ENCODE assay signal across 8 mouse cellular contexts in genomic region chr11:101416433-101417100, GRCm38 (mm10). TPM values are rescaled to one million over a fixed set of nuclear protein-coding genes. Genes with fewer than 3 reads are reported as not detected.
DNase-seq lines count a peak whose midpoint lies in the region; ATAC-seq and TF ChIP-seq lines count a peak whose summit lies in the region.

No protein-coding gene starts in this region.

- H3K27ac ChIP-seq in thymus, adult 2 months (ENCODE audit: control insufficient read depth, insufficient read depth, low read length) = no peak overlapping the region
- H3K27ac ChIP-seq in intestine, embryonic 16.5 days (ENCODE audit: low read length) = peak overlapping the region; percentile 47
- H3K27ac ChIP-seq in midbrain, embryonic 15.5 days = peak overlapping the region; percentile 90

- 0 out of 2 replicates have a peak, but pooled peaks cover 3% of the 10 kb centered on the region for H3K4me1 ChIP-seq in thymus, adult 2 months (replicated peaks; ENCODE audit: control insufficient read depth, insufficient read depth, low read length)
- peaks cover 5% of the 10 kb centered on the region; the same call in 1 of the 2 replicates for H3K4me1 ChIP-seq in intestine, embryonic 16.5 days (ENCODE audit: control insufficient read depth, insufficient read depth, low read length)
- H3K4me1 ChIP-seq in midbrain, embryonic 15.5 days = peaks cover 8% of the 10 kb centered on the region

- WGBS in thymus, adult 2 months = under 1% methylated on average over 11 of the region's 11 CpGs
- WGBS in intestine, embryonic 16.5 days = 2% methylated on average over 11 of the region's 11 CpGs
- under 1% methylated on average over 11 of the region's 11 CpGs for WGBS in midbrain, embryonic 15.5 days

- peaks cover 4% of the 10 kb centered on the region; the same call in 1 of the 2 replicates for H3K36me3 ChIP-seq in thymus, adult 2 months (ENCODE audit: control insufficient read depth, insufficient read depth, low read length)
- H3K36me3 ChIP-seq in intestine, embryonic 16.5 days (ENCODE audit: control insufficient read depth, insufficient read depth, low read length) = peaks cover 11% of the 10 kb centered on the region
- H3K36me3 ChIP-seq in midbrain, embryonic 15.5 days (replicated peaks) = peaks cover 11% of the 10 kb centered on the region; the same call in 1 of the 2 replicates

- H3K9ac ChIP-seq in intestine, embryonic 16.5 days (ENCODE audit: low read depth, low read length) = peak overlapping the region; percentile 85
- H3K9ac ChIP-seq in midbrain, embryonic 15.5 days = peak overlapping the region; percentile 90

- ATAC-seq in intestine, embryonic 16.5 days = peak; percentile 41
- peak; percentile 73 for ATAC-seq in midbrain, embryonic 15.5 days (replicated peaks)

- H3K4me2 ChIP-seq in intestine, embryonic 16.5 days (ENCODE audit: low read depth, low read length) = peak overlapping the region; percentile 66
- H3K4me2 ChIP-seq in midbrain, embryonic 15.5 days = peak overlapping the region; percentile 66

- DNase-seq in thymus, adult 2 months = peak; percentile 21
- DNase-seq in thymus, adult 18-20 months = no peak
- peak; percentile 37 for DNase-seq in embryo, embryonic 11 days
- DNase-seq in right cerebral cortex, postnatal 10 days (ENCODE audit: low spot score in 2 of 2) = no peak
- DNase-seq in right cerebral cortex, postnatal 14 days = no peak
- no peak for DNase-seq in yolk sac, embryonic 10.5 days (ENCODE audit: low spot score)

- H3K9me3 ChIP-seq in intestine, embryonic 16.5 days (ENCODE audit: control insufficient read depth, low read length) = no peaks in the 10 kb centered on the region
- H3K9me3 ChIP-seq in midbrain, embryonic 15.5 days = no peaks in the 10 kb centered on the region

- peak overlapping the region; percentile 92 for H3K4me3 ChIP-seq in thymus, adult 2 months (ENCODE audit: control insufficient read depth, insufficient read depth, low read length)
- peak overlapping the region; percentile 80 for H3K4me3 ChIP-seq in intestine, embryonic 16.5 days (ENCODE audit: low read length)
- peak overlapping the region; percentile 92 for H3K4me3 ChIP-seq in midbrain, embryonic 15.5 days

- TF ChIP-seq CTCF in thymus, adult 2 months (IDR thresholded peaks at IDR 0.05; ENCODE audit: borderline replicate concordance, control insufficient read depth, extremely low read depth, insufficient read depth, low read length, poor library complexity) = no peak

- H3K27me3 ChIP-seq in thymus, adult 2 months (ENCODE audit: control insufficient read depth, insufficient read depth, low read length) = no peaks in the 10 kb centered on the region
- no peaks in the 10 kb centered on the region for H3K27me3 ChIP-seq in intestine, embryonic 16.5 days (replicated peaks; ENCODE audit: control insufficient read depth, insufficient read depth, low read length)
- H3K27me3 ChIP-seq in midbrain, embryonic 15.5 days (replicated peaks) = no peaks in the 10 kb centered on the region

- TF ChIP-seq POLR2A in thymus, adult 2 months (IDR thresholded peaks at IDR 0.05; ENCODE audit: control insufficient read depth, extremely low read depth, insufficient read depth, low read length, poor library complexity) = no peak

RNA-seq across cellular contexts. Expression of gene Aarsd1, which starts 0.8 kb away (rescaled TPM):
- 33.4 and 37.2 TPM in 2 replicates for polyA plus RNA-seq in thymus, adult 2 months (2012; rRNA removed)
- 53.6 and 64.0 TPM in 2 replicates for polyA plus RNA-seq in intestine, embryonic 16.5 days (2015; fragmentation: Nextera tagmentation; extraction: Ambion mirVana)
- polyA plus RNA-seq in midbrain, embryonic 15.5 days (2015; fragmentation: Nextera tagmentation; extraction: Ambion mirVana) = 103 and 108 TPM in 2 replicates

RNA-seq across cellular contexts. Expression of gene Gm27029, which starts 8.0 kb away (rescaled TPM):
- 0.49 TPM in 1 of 2 replicates, not detected in the other for polyA plus RNA-seq in thymus, adult 2 months (2012; rRNA removed)
- 7.2 and 10.1 TPM in 2 replicates for polyA plus RNA-seq in intestine, embryonic 16.5 days (2015; fragmentation: Nextera tagmentation; extraction: Ambion mirVana)
- polyA plus RNA-seq in midbrain, embryonic 15.5 days (2015; fragmentation: Nextera tagmentation; extraction: Ambion mirVana) = 8.3 and 8.7 TPM in 2 replicates

RNA-seq across cellular contexts. Expression of gene Rundc1, which starts 8.3 kb away (rescaled TPM):
- polyA plus RNA-seq in thymus, adult 2 months (2012; rRNA removed) = 27.4 and 28.5 TPM in 2 replicates
- polyA plus RNA-seq in intestine, embryonic 16.5 days (2015; fragmentation: Nextera tagmentation; extraction: Ambion mirVana) = 16.6 and 19.1 TPM in 2 replicates
- polyA plus RNA-seq in midbrain, embryonic 15.5 days (2015; fragmentation: Nextera tagmentation; extraction: Ambion mirVana) = 31.7 and 34.9 TPM in 2 replicates

RNA-seq across cellular contexts. Expression of gene Ptges3l, which starts 8.6 kb away (rescaled TPM):
- polyA plus RNA-seq in thymus, adult 2 months (2012; rRNA removed) = 1.3 and 3.1 TPM in 2 replicates
- polyA plus RNA-seq in intestine, embryonic 16.5 days (2015; fragmentation: Nextera tagmentation; extraction: Ambion mirVana) = 11.1 and 12.4 TPM in 2 replicates
- 1.7 and 2.0 TPM in 2 replicates for polyA plus RNA-seq in midbrain, embryonic 15.5 days (2015; fragmentation: Nextera tagmentation; extraction: Ambion mirVana)

RNA-seq across cellular contexts. Expression of gene Rpl27, which starts 25.5 kb away (rescaled TPM):
- polyA plus RNA-seq in thymus, adult 2 months (2012; rRNA removed) = 666 and 730 TPM in 2 replicates
- 251 and 288 TPM in 2 replicates for polyA plus RNA-seq in intestine, embryonic 16.5 days (2015; fragmentation: Nextera tagmentation; extraction: Ambion mirVana)
- polyA plus RNA-seq in midbrain, embryonic 15.5 days (2015; fragmentation: Nextera tagmentation; extraction: Ambion mirVana) = 197 and 212 TPM in 2 replicates

Comparison
In these comparisons a context has a peak if more than half of its experiments do, and no peak if none do; other contexts are left out.
1. DNase-seq: peak in thymus, adult 2 months (single experiment) and embryo, embryonic 11 days (single experiment); none in thymus, adult 18-20 months (0 of 2), right cerebral cortex, postnatal 10 days (0 of 2), right cerebral cortex, postnatal 14 days (single experiment) and yolk sac, embryonic 10.5 days (single experiment).
2. Peak in every context shown above with its lines, with median percentiles within 50 percentile points of each other: H3K4me3 ChIP-seq.